Mouse (Mus musculus) lung, embryonic 16.5 days (tissue): ENCODE results near the gene Tfap2b. TPM values are rescaled to one million over a fixed set of nuclear protein-coding genes. Genes with fewer than 3 reads are reported as not detected.

Source experiments
- polyA plus RNA-seq: library from polyadenylated mRNA; unstranded; fragments of >200 nt; fragmentation: Nextera tagmentation; extraction: Ambion mirVana; gene quantifications from 2 replicates; pipeline ENCODE4 v1.2.1, GENCODE M21; 2015

Gene Tfap2b
- polyA plus RNA-seq, 1 experiment from 2014 or later, result 0.19 TPM

Other genes starting within 250 kb of the Tfap2b start
- gene Tfap2d, start 105.9 kb upstream of the Tfap2b start, polyA plus RNA-seq, result not detected in 2 replicates